Mouse (Mus musculus): ENCODE results near the gene Rnase12. TPM values are rescaled to one million over a fixed set of nuclear protein-coding genes. Genes with fewer than 3 reads are reported as not detected.

Rnase12 gene
- polyA plus RNA-seq, 1 experiment, result not detected

- Histone ChIP-seq H3K4me1 (ENCODE audit: control insufficient read depth, insufficient read depth, low read length) (no peaks in the 10 kb centered on the region), H3K27me3 (ENCODE audit: control insufficient read depth, insufficient read depth, low read length) (no peaks in the 10 kb centered on the region), H3K27ac (ENCODE audit: insufficient read depth, low read length) (0 out of 2 replicates have a peak overlapping the region, but pooled peaks have one; percentile 17), H3K4me3 (replicated peaks; ENCODE audit: insufficient read depth, low read depth, low read length) (peak overlapping the region; percentile 81)
- TF ChIP-seq POLR2A (IDR thresholded peaks at IDR 0.05; ENCODE audit: borderline replicate concordance, insufficient read depth, low read length) (no peak), CTCF (IDR thresholded peaks at IDR 0.05; ENCODE audit: borderline replicate concordance, insufficient read depth, low read depth, low read length) (no peak)
- under 1% methylated on average over 34 of the region's 34 CpGs for WGBS
- peak; percentile 96 to 98 for DNase-seq
These were observed 31.7 kb upstream of the Rnase12 start for GRCm38 (mm10) chr14:51088970-51089673.

- Histone ChIP-seq H3K4me1 (ENCODE audit: control insufficient read depth, insufficient read depth, low read length) (no peaks in the 10 kb centered on the region), H3K27ac (ENCODE audit: insufficient read depth, low read length) (0 out of 2 replicates have a peak overlapping the region, but pooled peaks have one; percentile 27), H3K4me3 (replicated peaks; ENCODE audit: insufficient read depth, low read depth, low read length) (peak overlapping the region; percentile 81), H3K27me3 (ENCODE audit: control insufficient read depth, insufficient read depth, low read length) (no peaks in the 10 kb centered on the region)
- WGBS, result under 1% methylated on average over 23 of the region's 23 CpGs
- peak; percentile 86 to 89 for DNase-seq
- no peak for TF ChIP-seq CTCF (IDR thresholded peaks at IDR 0.05; ENCODE audit: borderline replicate concordance, insufficient read depth, low read depth, low read length)
- TF ChIP-seq POLR2A (IDR thresholded peaks at IDR 0.05; ENCODE audit: borderline replicate concordance, insufficient read depth, low read length), result no peak
These were observed 30.9 kb upstream of the Rnase12 start for GRCm38 (mm10) chr14:51088166-51088969.

GRCm38 (mm10) chr14:51087762-51088161 is 30.3 kb upstream of the Rnase12 start:
- WGBS, result 16% methylated on average over 9 of the region's 9 CpGs
- peak overlapping the region; percentile 81 for H3K4me3 ChIP-seq (replicated peaks; ENCODE audit: insufficient read depth, low read depth, low read length)
- no peak overlapping the region for H3K27ac ChIP-seq (ENCODE audit: insufficient read depth, low read length)
- H3K27me3 ChIP-seq (ENCODE audit: control insufficient read depth, insufficient read depth, low read length), result no peaks in the 10 kb centered on the region
- no peaks in the 10 kb centered on the region for H3K4me1 ChIP-seq (ENCODE audit: control insufficient read depth, insufficient read depth, low read length)
- DNase-seq, result no peak
- TF ChIP-seq POLR2A (IDR thresholded peaks at IDR 0.05; ENCODE audit: borderline replicate concordance, insufficient read depth, low read length) (no peak), CTCF (IDR thresholded peaks at IDR 0.05; ENCODE audit: borderline replicate concordance, insufficient read depth, low read depth, low read length) (no peak)

- Histone ChIP-seq H3K4me1 (ENCODE audit: control insufficient read depth, insufficient read depth, low read length) (no peaks in the 10 kb centered on the region), H3K27ac (ENCODE audit: insufficient read depth, low read length) (no peak overlapping the region), H3K4me3 (replicated peaks; ENCODE audit: insufficient read depth, low read depth, low read length) (no peak overlapping the region), H3K27me3 (ENCODE audit: control insufficient read depth, insufficient read depth, low read length) (no peaks in the 10 kb centered on the region)
- WGBS, result 84% methylated on average over 4 of the region's 4 CpGs
- TF ChIP-seq POLR2A (IDR thresholded peaks at IDR 0.05; ENCODE audit: borderline replicate concordance, insufficient read depth, low read length) (no peak), CTCF (IDR thresholded peaks at IDR 0.05; ENCODE audit: borderline replicate concordance, insufficient read depth, low read depth, low read length) (no peak)
- no peak for DNase-seq
These were observed 28.4 kb upstream of the Rnase12 start for GRCm38 (mm10) chr14:51085911-51086310.

GRCm38 (mm10) chr14:51085086-51085485 is 27.6 kb upstream of the Rnase12 start:
- Histone ChIP-seq H3K27me3 (ENCODE audit: control insufficient read depth, insufficient read depth, low read length) (no peaks in the 10 kb centered on the region), H3K4me1 (ENCODE audit: control insufficient read depth, insufficient read depth, low read length) (no peaks in the 10 kb centered on the region), H3K4me3 (replicated peaks; ENCODE audit: insufficient read depth, low read depth, low read length) (no peak overlapping the region), H3K27ac (ENCODE audit: insufficient read depth, low read length) (no peak overlapping the region)
- no peak for TF ChIP-seq CTCF (IDR thresholded peaks at IDR 0.05; ENCODE audit: borderline replicate concordance, insufficient read depth, low read depth, low read length)
- TF ChIP-seq POLR2A (IDR thresholded peaks at IDR 0.05; ENCODE audit: borderline replicate concordance, insufficient read depth, low read length), result no peak
- WGBS, result 89% methylated on average over 2 of the region's 2 CpGs
- DNase-seq, result no peak

GRCm38 (mm10) chr14:51083805-51084204 is 26.3 kb upstream of the Rnase12 start:
- TF ChIP-seq POLR2A (IDR thresholded peaks at IDR 0.05; ENCODE audit: borderline replicate concordance, insufficient read depth, low read length) (no peak), CTCF (IDR thresholded peaks at IDR 0.05; ENCODE audit: borderline replicate concordance, insufficient read depth, low read depth, low read length) (no peak)
- Histone ChIP-seq H3K4me1 (ENCODE audit: control insufficient read depth, insufficient read depth, low read length) (no peaks in the 10 kb centered on the region), H3K4me3 (replicated peaks; ENCODE audit: insufficient read depth, low read depth, low read length) (no peak overlapping the region), H3K27ac (ENCODE audit: insufficient read depth, low read length) (no peak overlapping the region), H3K27me3 (ENCODE audit: control insufficient read depth, insufficient read depth, low read length) (no peaks in the 10 kb centered on the region)
- no peak for DNase-seq
- 30% methylated on average over 7 of the region's 7 CpGs for whole genome bisulfite sequencing

GRCm38 (mm10) chr14:51082599-51083581 is 25.4 kb upstream of the Rnase12 start:
- Histone ChIP-seq H3K4me1 (ENCODE audit: control insufficient read depth, insufficient read depth, low read length) (no peaks in the 10 kb centered on the region), H3K27me3 (ENCODE audit: control insufficient read depth, insufficient read depth, low read length) (no peaks in the 10 kb centered on the region), H3K27ac (ENCODE audit: insufficient read depth, low read length) (no peak overlapping the region), H3K4me3 (replicated peaks; ENCODE audit: insufficient read depth, low read depth, low read length) (peak overlapping the region; percentile 68)
- WGBS, result 4% methylated on average over 40 of the region's 40 CpGs
- TF ChIP-seq POLR2A (IDR thresholded peaks at IDR 0.05; ENCODE audit: borderline replicate concordance, insufficient read depth, low read length), result no peak
- TF ChIP-seq CTCF (IDR thresholded peaks at IDR 0.05; ENCODE audit: borderline replicate concordance, insufficient read depth, low read depth, low read length), result no peak
- DNase-seq, result peak; percentile 52 to 69
